Mouse (Mus musculus) heart, adult 9 months (tissue): ENCODE measurements around the gene Unc45a.
"Not testable (repeated sequence)": the region's sequence is repeated elsewhere in the genome, so short reads cannot be mapped to it uniquely, and the experiment has no call there.

Source experiments
- DNase-seq, 2 experiments: peaks; one replicate each; pipeline ENCODE4 v3.0.0; 2022; ENCODE audit warnings: low spot score in 2 of 2

The Unc45a gene

DNA sequence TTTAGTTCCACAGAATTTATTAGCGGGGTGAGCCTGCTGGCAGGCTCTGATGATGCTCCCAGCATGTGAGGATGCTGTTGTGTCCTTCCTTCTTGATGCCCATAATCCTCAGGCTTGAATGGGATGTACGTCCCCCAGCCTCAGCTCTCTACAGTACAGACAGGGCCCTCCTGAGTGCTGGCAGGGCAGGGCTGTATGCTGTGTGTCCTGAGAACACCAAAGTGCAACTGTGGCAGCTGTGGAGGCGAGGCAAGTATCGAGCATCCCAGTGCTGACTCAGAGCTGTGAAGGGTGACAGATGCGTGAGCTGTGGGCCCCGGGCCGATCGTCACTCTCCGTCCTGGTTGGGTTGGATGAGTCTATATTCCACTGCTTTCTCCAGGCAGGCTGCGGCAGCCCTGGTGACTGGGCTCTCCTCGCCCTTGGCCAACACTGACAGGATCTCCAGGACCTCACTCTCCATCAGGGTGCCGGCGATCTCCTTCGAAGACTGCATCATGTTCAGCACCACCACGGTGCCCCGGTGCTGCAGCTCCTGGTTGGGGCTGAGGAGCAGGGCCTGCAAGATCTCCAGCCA lies 15.4 kb downstream of the Unc45a start:
- no peak for DNase-seq

DNA sequence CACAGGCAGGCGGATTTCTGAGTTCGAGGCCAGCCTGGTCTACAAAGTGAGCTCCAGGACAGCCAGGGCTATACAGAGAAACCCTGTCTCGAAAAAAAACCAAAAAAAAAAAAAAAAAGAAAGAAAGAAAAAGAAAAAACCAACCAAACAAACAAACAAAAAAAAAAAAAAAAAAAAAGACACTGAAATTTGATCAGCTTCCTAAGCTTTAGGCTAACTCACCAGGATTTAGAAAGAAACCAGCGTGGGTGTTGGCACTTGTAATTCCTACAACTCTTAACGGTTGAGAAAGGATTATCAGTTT lies 16.0 kb downstream of the Unc45a start:
- DNase-seq = not testable (repeated sequence)

DNA sequence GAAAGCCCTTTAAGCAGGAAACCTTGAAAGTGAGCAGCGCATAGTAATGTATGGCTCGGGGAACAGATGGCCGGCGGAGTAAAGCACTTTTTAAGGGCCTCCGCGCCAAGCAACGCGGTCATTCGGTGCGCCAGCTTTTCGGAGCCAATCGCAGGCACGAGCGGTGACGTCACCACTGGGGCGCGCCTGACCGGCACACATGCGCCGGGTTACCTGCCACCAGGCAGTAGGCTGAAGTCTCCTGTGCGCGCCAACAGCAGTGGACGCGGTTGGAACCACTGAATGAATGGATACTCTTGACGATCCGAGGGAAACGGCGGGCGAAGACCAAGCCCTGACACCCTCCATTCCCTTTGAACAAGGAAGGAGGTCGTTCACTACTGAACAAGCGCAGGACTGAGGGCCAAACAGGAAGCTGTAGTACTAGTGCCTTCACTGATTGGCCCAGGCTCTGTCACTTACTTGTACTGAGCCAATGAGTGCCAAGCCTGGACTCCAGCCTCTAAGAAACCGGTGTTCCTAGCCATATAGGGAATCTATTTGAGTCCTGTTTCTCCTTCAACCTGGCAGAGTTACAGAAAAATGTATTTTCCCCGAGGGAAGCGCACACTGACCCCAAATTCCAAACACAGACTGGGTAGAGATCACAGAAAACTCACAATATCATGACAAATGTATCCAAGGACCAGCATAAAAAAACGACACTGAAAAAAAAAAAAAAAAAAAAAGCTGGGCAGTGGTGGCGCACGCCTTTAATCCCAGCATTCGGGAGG lies 16.6 kb downstream of the Unc45a start, which contains the start of gene Rccd1:
Gene Rccd1 (minus strand): TSS at position 412 of the 773 bp plus-strand sequence.
- peak; percentile 97 to 98 for DNase-seq

DNA sequence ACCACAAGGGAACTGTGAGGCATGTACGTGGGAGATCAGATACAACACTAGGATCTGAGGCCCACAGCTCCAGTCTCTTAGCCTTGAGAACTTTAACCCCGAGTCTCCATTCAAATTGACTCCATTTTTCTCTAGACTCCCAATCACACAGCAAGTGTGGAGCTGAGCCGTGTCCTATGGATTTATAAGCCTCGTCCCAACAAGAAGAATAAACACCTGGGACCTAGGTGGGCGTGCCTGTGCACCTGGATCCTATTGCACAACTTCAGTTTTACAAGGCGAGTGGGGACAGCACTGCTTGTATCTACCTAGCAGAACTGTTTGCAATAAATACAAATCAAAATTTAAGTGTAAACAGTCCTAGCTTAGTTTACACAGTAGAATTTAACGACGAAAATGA lies 17.5 kb downstream of the Unc45a start:
- DNase-seq = no peak

DNA sequence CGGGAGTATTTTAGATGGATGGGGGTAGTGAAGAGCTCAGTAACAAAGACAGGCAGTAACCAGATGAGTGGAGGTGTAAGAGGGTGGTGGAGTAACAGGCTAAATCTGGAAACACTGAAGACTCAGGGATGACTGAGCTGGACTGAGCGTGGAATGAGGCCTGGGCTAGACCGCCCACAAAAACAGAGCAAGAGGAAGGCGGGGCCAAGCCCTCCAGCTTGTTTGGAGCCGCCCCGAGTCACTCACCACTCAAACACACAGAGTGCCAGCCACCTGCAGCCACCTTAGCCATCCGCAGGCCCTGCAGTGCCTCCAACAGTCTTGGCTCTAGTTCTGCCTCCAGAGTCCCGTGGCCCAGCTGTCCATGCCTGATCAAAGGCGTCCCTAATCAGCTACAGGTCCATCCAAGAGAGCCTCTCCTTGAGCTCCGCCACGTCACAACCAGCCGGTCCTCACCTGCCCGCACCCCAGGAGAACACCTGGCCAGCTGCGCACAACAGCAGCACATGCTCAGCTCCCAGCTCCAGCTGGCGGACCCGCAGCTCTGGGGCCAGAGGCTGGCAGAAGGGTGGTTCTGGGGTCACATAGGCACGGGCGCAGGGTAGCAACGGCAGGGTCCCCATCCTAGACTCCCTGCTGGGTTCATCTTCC lies 20.8 kb downstream of the Unc45a start:
- DNase-seq = no peak

DNA sequence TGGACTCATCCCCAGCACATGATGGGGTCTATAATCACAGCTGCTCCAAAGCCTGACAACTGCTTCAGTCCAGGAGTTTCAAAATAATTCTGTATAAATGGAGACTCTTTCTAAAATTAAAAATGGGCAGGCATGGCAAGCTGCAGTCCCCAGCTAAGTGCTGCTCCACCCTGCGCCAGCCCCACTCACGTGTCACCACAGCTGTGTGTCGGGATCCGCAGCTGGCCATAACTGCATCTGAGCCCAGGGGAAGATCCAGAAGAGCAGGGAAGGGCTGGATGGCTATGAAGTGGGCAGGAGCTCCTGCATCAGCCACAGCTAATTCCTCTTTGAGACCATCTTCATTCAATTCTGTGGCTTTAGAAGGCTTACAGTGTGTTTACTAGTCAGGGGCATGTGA lies 22.1 kb downstream of the Unc45a start:
- DNase-seq = no peak

DNA sequence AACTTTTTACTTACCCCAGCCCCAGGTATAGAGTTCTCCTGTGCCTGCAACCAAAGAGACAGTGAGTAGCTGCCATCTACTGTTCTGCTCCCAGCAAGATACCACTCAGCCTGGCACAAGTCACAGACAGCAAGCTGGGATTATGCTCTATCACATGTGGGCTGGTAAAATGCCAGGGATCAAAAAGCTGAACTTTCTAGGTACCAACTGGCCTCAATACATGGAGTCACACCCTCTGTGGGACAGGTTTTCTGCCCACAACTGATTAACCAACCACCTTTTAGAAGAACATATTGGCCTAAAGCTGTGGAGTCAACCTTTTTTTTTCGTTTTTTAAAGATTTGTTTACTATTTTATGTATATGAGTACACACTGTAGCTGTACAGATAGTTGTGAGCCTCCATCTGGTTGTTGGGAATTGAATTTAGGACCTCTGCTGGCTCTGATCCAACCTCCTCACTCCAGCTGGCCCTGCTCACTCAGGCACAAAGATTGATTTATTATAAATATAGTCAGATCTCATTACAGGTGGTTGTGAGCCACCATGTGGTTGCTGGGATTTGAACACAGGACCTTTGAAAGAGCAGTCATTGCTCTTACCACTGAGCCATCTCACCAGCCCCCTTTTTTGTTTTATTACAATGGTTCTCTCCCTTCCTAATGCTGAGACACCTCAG lies 23.2 kb downstream of the Unc45a start:
- DNase-seq = no peak

DNA sequence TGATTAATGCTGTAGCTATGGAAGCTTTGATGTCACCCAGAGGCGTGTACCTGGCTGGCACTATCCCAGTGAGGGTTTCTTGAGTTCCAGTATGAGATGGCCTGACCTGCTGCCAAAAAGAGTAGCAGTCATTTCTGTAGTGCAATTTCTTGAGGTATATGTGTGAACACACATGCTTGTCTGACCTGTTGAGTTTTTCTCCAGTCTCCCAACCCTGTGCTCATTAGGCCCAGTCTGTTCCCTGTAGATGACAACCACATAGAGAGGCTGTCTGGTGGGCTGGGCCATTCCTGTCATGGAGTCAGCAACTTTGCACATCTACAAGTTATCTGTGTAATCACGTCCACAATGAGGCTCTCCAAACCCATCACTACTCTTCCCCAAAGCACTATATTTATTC lies 25.1 kb downstream of the Unc45a start:
- no peak for DNase-seq

DNA sequence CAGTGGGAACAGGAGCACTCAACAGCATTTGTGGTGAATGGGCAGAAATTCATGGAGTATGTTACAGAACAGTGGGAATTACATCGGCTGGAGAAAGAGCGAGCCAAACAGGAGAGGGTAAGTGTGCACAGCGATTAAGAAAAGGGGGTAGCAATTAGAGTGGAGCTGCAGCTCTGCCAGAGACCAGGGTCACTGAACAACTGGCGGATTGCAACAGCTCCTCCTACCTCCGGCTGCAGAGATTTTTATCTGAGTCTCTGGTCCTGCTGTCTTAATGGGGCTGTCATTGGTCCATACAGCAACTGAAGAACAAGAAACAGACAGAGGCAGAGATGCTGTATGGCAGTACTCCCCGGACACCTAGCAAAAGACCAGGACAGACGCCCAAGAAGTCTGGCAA lies 30.0 kb downstream of the Unc45a start:
- DNase-seq = no peak

DNA sequence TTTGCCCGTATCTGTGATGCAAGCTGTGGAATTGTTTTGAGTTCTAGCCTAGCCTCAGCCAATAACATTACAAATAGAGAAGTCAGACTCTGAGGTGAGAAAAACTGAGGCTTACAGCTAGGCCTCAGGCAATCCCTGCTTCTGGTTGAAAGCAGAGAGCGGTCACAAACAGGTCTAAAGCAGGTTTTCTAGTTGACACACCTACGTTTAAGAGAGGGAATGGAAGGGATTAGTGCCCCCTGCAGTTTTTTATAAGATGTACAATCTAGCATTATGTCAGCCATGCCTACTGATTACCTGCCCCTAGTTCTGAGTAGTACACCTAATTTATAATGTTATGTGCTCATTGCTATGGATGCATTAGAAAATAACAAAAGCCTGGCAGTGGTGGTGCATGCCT lies 33.0 kb downstream of the Unc45a start:
- DNase-seq = no peak

DNA sequence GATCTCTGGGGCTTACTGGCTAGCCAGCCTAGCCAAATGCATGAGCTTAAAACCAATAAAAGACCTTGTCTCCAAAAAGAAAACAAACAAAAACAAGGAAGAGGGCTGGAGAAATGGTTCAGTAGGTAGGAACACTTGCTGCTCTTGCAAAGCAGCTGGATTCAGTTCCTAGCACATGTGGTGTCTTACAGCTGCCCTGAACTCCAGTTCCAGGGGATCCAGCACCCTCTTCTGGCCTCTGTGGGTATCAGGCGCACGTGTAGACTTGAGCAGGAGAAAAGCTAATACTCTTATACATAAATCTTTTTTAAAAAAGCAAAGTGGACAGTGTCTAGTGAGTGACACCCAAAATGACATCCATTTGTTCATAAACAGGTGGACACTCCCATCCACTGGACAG lies 39.3 kb downstream of the Unc45a start:
- DNase-seq = no peak

DNA sequence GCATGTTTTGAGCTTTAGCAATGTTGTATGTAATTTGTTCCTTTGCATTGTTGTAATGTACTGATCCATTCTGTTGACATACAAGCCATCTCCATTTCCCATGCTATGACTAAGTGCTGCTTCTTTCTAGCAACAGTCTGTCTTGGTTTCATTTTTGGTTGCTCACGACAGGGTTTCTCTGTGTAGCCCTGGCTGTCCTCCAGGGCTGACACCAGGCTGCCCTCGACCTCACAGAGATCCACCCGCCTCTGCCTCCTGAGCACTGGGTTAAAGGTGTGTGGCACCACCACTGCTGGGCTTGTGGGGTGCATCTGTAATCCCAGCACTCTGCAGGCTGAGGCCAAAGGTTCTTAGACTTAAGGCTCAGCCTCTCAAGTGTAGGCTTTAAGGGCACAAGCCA lies 41.2 kb downstream of the Unc45a start:
- DNase-seq = no peak

DNA sequence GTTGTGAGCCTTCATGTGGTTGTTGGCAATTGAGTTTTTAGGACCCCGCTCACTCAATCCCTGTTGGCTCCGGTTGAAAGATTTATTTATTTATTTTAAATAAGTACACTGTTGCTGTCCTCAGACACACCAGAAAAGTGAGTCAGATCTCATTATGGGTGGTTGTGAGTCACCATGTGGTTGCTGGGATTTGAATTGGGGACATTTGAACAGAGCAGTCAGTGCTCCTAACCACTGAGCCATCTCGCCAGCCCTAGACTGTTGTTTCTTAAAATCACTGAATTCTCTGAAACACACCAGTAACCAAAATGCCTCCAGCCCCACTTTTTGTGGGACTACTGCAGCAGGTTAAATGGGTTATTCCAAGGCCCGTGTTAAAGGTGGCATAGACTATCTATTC lies 42.1 kb downstream of the Unc45a start:
- no peak for DNase-seq

DNA sequence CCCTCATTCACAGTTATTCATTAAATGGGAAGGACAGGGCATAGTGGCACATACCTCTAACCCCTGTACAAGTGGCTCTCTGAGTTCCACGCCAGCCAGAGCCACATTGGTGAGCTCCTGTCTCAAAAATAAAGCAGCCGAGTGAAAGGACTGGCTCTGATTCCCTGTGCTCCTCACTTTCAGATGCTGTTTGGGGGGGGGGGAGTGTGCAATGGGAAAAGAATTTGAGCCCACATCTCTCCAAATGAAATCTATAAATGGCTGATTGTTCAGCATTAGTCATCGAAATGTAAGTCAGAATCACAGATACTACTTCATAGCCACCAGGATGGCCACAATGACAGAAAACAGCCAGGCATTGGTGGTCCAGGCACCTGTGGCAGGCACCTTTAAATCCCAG lies 43.8 kb downstream of the Unc45a start:
- DNase-seq = no peak

DNA sequence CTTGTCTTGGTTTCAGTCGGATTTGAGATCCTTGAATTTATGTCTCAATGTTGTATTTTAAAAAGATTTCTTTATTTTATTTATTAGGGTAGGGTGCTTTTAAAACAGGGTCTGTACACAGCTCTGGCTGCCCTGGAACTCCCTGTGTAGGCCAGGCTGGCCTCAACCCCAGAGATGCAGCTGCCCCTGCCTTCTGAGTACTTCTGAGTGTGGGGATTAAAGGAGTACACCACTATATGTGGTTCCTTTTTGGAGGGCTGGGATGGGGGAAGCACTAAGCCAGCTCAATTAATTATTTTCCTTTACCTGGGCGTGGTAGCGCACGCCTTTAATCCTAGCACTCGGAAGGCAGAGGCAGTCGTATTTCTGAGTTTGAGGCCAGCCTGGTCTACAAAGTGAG lies 44.3 kb downstream of the Unc45a start:
- no peak for DNase-seq

DNA sequence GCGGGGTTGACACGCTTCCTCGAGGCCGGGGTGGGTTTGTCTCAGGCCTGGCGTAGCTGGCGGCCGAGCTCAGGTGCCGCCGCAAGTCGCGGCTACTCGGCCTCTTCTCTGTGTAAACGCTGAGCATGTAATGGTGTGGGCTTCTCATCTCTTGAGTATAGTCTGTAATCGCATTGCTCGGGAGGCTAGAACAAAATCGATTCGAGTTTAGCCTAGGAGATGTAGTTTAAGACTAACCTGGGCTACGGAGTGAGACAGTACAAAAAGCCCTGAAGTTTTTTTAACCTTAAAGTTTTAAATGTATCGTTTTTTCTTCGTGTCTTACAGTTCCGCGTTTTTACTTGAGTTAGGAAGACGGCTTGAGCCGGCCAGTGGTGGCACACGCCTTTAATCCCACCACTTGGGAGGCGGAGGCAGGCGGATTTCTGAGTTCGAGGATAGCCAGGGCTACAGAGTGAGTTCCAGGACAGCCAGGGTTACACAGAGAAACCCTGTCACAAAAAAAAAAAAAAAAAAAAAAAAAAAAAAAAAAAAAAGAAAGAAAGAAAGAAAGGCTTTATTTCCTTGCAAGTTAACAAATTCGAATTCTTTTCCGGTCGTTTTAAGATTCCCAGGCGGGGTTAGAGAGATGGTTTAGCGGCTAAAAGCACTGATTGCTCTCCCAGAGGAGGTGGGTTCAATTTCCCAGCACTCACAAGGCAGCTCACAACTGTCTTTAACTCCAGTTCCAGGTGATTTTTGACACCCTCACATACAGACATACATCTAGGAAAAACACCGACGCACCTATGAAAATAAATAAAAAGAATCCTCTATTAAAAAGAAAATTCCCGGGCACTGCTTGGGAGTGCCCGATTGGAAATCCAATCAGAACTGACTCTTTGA lies 45.8 kb downstream of the Unc45a start:
- DNase-seq = no peak

DNA sequence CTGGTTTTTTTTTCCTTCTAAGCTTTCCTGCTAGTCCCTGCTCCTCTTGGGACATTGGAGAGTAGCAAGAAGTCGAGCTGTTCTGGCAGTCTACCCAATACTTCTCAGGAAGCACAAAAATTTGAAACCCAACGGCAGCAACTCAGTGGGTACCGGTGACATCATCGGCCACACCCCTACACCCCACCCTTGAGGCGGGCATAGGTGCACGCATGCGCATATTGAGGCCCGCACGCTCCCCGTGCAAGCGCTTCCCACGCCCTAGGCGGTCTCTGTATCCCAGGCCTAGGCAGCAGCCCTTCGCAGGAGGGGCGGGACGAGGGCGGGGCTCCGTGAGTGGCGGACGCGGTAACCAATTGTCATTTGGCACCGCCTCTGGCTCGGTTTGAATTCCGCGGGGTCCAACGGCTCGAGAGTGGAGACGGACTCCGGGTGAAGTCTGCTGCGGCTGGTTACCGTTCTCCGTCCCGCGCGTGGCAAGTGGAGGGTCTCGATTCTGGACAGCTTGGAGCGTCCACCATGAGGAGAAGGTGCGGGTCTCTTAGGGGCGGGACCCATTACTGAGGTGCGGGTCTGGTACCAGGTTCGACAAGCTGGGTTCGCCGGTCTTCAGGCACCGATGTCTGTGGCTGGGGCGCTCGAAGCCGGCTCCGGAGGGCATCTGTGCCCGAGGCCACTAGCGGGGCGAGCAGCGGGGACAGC lies 46.6 kb downstream of the Unc45a start, which contains the start of gene Prc1:
Gene Prc1 (plus strand): TSS at position 389 of the 702 bp plus-strand sequence.
- DNase-seq = peak; percentile 98

DNA sequence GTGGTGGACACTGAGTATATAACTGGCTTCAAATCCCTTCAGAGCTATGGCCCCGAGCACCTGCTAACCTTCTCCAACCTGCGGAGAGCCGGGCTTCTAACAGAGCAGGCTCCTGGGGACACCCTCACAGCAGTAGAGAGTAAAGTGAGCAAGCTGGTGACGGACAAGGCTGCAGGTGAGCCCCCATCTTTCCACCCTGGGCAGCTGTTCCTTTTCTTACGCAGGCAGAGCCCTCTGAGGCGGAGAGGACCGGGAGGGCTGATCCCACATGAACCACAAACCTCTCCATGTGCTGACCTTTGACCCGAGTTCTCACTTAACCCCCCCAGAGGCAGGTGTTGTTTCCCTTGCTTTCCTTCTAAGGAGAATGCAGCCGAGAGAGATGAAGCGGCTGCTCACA lies 53.1 kb downstream of the Unc45a start:
- DNase-seq = no peak

DNA sequence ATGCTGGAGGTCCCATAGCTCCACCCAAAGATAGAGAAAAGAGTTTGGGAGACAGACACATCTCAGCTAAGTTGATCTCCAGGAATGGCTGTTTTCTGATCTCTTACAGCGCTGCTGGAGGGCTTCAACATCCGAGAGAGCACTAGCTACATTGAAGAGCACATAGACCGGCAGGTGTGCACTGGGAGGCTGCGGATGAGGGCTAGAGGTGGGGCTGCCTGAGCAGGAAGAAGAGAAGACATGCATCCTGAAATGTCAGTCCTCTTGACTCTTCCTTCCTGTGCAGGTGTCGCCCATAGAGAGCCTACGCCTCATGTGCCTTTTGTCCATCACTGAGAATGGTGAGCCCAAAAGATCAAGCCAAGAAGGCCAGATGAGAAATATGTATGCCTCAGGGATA lies 55.1 kb downstream of the Unc45a start:
- no peak for DNase-seq

DNA sequence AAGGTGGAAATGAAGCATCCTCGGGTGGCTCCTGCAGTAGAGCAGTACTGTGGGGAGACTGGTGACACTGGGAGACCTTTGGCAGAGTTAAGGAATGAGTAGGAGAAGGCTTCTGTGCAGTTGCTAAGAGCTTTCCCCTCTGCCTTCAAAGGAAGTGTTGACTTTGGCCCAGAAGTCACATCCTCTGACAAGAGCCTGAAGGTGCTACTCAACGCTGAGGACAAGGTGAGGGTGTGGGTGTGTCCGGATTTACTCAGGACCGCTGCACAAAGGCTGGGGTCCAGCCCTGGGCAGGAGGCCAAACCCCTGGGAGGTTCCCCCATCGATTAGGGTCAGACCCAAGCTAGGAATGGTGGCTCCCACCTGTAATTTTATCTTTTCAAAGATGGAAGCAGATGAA lies 56.4 kb downstream of the Unc45a start:
- no peak for DNase-seq
